Mouse (Mus musculus): ENCODE data around the gene Grin2c. TPM values are rescaled to one million over a fixed set of nuclear protein-coding genes. Genes with fewer than 3 reads are reported as not detected.

Grin2c gene
- polyA plus RNA-seq, 1 experiment from 2014 or later: 0.06 TPM

GRCm38 (mm10) chr11:115208776-115209732 is 58.0 kb downstream of the Grin2c start:
- no peaks in the 10 kb centered on the region for H3K9me3 ChIP-seq
- no peak for ATAC-seq (ENCODE audit: low FRiP score, low read depth)
- no peak overlapping the region for H3K27ac ChIP-seq (replicated peaks)
- no peak overlapping the region for H3K4me2 ChIP-seq (replicated peaks)
- 79% methylated on average over 25 of the region's 25 CpGs for WGBS
- H3K4me3 ChIP-seq: no peak overlapping the region
- H3K36me3 ChIP-seq: peaks cover 41% of the 10 kb centered on the region
- H3K4me1 ChIP-seq: peaks cover 16% of the 10 kb centered on the region; the same call in 1 of the 2 replicates
- H3K27me3 ChIP-seq: no peaks in the 10 kb centered on the region; the same call in 1 of the 2 replicates
- H3K9ac ChIP-seq (replicated peaks): no peak overlapping the region

- no peak overlapping the region for H3K9ac ChIP-seq (replicated peaks)
- H3K9me3 ChIP-seq: no peaks in the 10 kb centered on the region
- H3K27me3 ChIP-seq: no peaks in the 10 kb centered on the region; the same call in 1 of the 2 replicates
- no peak for ATAC-seq (ENCODE audit: low FRiP score, low read depth)
- peaks cover 41% of the 10 kb centered on the region for H3K36me3 ChIP-seq
- H3K4me2 ChIP-seq (replicated peaks): no peak overlapping the region
- H3K27ac ChIP-seq (replicated peaks): no peak overlapping the region
- WGBS: 87% methylated on average over 12 of the region's 12 CpGs
- peaks cover 16% of the 10 kb centered on the region; the same call in 1 of the 2 replicates for H3K4me1 ChIP-seq
- no peak overlapping the region for H3K4me3 ChIP-seq
Observed at GRCm38 (mm10) chr11:115208126-115208525, 58.9 kb downstream of the Grin2c start.

- no peaks in the 10 kb centered on the region for H3K27me3 ChIP-seq
- ATAC-seq (ENCODE audit: low FRiP score, low read depth): no peak
- H3K9me3 ChIP-seq: no peaks in the 10 kb centered on the region
- H3K4me1 ChIP-seq: 0 out of 2 replicates have a peak, but pooled peaks cover 2% of the 10 kb centered on the region
- H3K4me2 ChIP-seq (replicated peaks): no peak overlapping the region
- no peak overlapping the region for H3K4me3 ChIP-seq
- no peak overlapping the region for H3K9ac ChIP-seq (replicated peaks)
- H3K27ac ChIP-seq (replicated peaks): no peak overlapping the region
- 98% methylated on average over 9 of the region's 9 CpGs for WGBS
- peaks cover 51% of the 10 kb centered on the region for H3K36me3 ChIP-seq
Observed at GRCm38 (mm10) chr11:115202756-115203155, 64.3 kb downstream of the Grin2c start.

GRCm38 (mm10) chr11:115202316-115202715 is 64.7 kb downstream of the Grin2c start:
- H3K9ac ChIP-seq (replicated peaks): no peak overlapping the region
- H3K27ac ChIP-seq (replicated peaks): no peak overlapping the region
- no peaks in the 10 kb centered on the region for H3K27me3 ChIP-seq
- peaks cover 53% of the 10 kb centered on the region for H3K36me3 ChIP-seq
- H3K9me3 ChIP-seq: no peaks in the 10 kb centered on the region
- WGBS: 16% methylated on average over 12 of the region's 12 CpGs
- peak; percentile 79; the same call in 1 of the 2 replicates for ATAC-seq (ENCODE audit: low FRiP score, low read depth)
- no peak overlapping the region for H3K4me2 ChIP-seq (replicated peaks)
- H3K4me1 ChIP-seq: 0 out of 2 replicates have a peak, but pooled peaks cover 2% of the 10 kb centered on the region
- no peak overlapping the region for H3K4me3 ChIP-seq

- ATAC-seq (ENCODE audit: low FRiP score, low read depth): no peak
- Histone ChIP-seq H3K9me3 (no peaks in the 10 kb centered on the region), H3K27me3 (no peaks in the 10 kb centered on the region), H3K9ac (replicated peaks) (no peak overlapping the region), H3K36me3 (peaks cover 41% of the 10 kb centered on the region), H3K27ac (replicated peaks) (no peak overlapping the region), H3K4me3 (no peak overlapping the region), H3K4me2 (replicated peaks) (no peak overlapping the region), H3K4me1 (no peaks in the 10 kb centered on the region)
- WGBS: 88% methylated on average over 4 of the region's 4 CpGs
Observed at GRCm38 (mm10) chr11:115200520-115200919, 66.5 kb downstream of the Grin2c start.

Small RNA genes lying within 50 kb of the gene (microRNA-seq; reads per million reads assigned to microRNA genes)
- gene Gm25837: not detected

Other genes with a start within 250 kb of the Grin2c start
- gene Cd300ld4, start 240.2 kb downstream of the Grin2c start, polyA plus RNA-seq (2016; fragmentation: Nextera tagmentation; extraction: Ambion mirVana): not detected in 2 replicates
- not detected in 2 replicates for gene Cd300ld5, start 229.5 kb downstream of the Grin2c start, polyA plus RNA-seq (2016; fragmentation: Nextera tagmentation; extraction: Ambion mirVana)
- gene Cd300ld3, start 218.8 kb downstream of the Grin2c start, polyA plus RNA-seq (2016; fragmentation: Nextera tagmentation; extraction: Ambion mirVana): not detected in 2 replicates
- not detected in 2 replicates for gene Cd300e, start 205.1 kb downstream of the Grin2c start, polyA plus RNA-seq (2016; fragmentation: Nextera tagmentation; extraction: Ambion mirVana)
- 1.5 TPM in 2 replicates for gene Rab37, start 175.8 kb downstream of the Grin2c start, polyA plus RNA-seq (2016; fragmentation: Nextera tagmentation; extraction: Ambion mirVana)
- 0.15 and 0.24 TPM in 2 replicates for gene Cd300lf, start 133.3 kb downstream of the Grin2c start, polyA plus RNA-seq (2016; fragmentation: Nextera tagmentation; extraction: Ambion mirVana)
- gene Slc9a3r1, start 103.9 kb downstream of the Grin2c start, polyA plus RNA-seq (2016; fragmentation: Nextera tagmentation; extraction: Ambion mirVana): 34.3 and 34.6 TPM in 2 replicates
- gene Tmem104, start 79.8 kb downstream of the Grin2c start, polyA plus RNA-seq (2016; fragmentation: Nextera tagmentation; extraction: Ambion mirVana): 7.9 and 9.2 TPM in 2 replicates
- gene Nat9, start 79.4 kb downstream of the Grin2c start, polyA plus RNA-seq (2016; fragmentation: Nextera tagmentation; extraction: Ambion mirVana): 18.5 and 19.2 TPM in 2 replicates
- gene Fdxr, start 9.8 kb upstream of the Grin2c start, polyA plus RNA-seq (2016; fragmentation: Nextera tagmentation; extraction: Ambion mirVana): 15.9 and 18.4 TPM in 2 replicates
- 0.11 and 0.18 TPM in 2 replicates for gene Fads6, start 30.4 kb upstream of the Grin2c start, polyA plus RNA-seq (2016; fragmentation: Nextera tagmentation; extraction: Ambion mirVana)
- gene Otop2, start 39.9 kb upstream of the Grin2c start, polyA plus RNA-seq (2016; fragmentation: Nextera tagmentation; extraction: Ambion mirVana): not detected in 2 replicates
- 0.05 TPM in 1 of 2 replicates, not detected in the other for gene Ush1g, start 54.8 kb upstream of the Grin2c start, polyA plus RNA-seq (2016; fragmentation: Nextera tagmentation; extraction: Ambion mirVana)
- 0.28 and 0.43 TPM in 2 replicates for gene Otop3, start 67.5 kb upstream of the Grin2c start, polyA plus RNA-seq (2016; fragmentation: Nextera tagmentation; extraction: Ambion mirVana)
- gene Hid1, start 100.5 kb upstream of the Grin2c start, polyA plus RNA-seq (2016; fragmentation: Nextera tagmentation; extraction: Ambion mirVana): 32.9 and 38.6 TPM in 2 replicates
- gene Cdr2l, start 114.7 kb upstream of the Grin2c start, polyA plus RNA-seq (2016; fragmentation: Nextera tagmentation; extraction: Ambion mirVana): 32.4 and 36.6 TPM in 2 replicates
- gene Mrpl58, start 136.5 kb upstream of the Grin2c start, polyA plus RNA-seq (2016; fragmentation: Nextera tagmentation; extraction: Ambion mirVana): 234 and 265 TPM in 2 replicates
- 873 and 889 TPM in 2 replicates for gene Atp5h, start 152.7 kb upstream of the Grin2c start, polyA plus RNA-seq (2016; fragmentation: Nextera tagmentation; extraction: Ambion mirVana)
- gene Kctd2, start 152.9 kb upstream of the Grin2c start, polyA plus RNA-seq (2016; fragmentation: Nextera tagmentation; extraction: Ambion mirVana): 32.0 and 40.4 TPM in 2 replicates
- not detected in 2 replicates for gene Trim80, start 173.3 kb upstream of the Grin2c start, polyA plus RNA-seq (2016; fragmentation: Nextera tagmentation; extraction: Ambion mirVana)
- gene Slc16a5, start 195.2 kb upstream of the Grin2c start, polyA plus RNA-seq (2016; fragmentation: Nextera tagmentation; extraction: Ambion mirVana): 0.20 and 0.30 TPM in 2 replicates
- gene Armc7, start 208.4 kb upstream of the Grin2c start, polyA plus RNA-seq (2016; fragmentation: Nextera tagmentation; extraction: Ambion mirVana): 10.3 and 13.1 TPM in 2 replicates
- gene Nt5c, start 224.6 kb upstream of the Grin2c start, polyA plus RNA-seq (2016; fragmentation: Nextera tagmentation; extraction: Ambion mirVana): 81.6 and 83.8 TPM in 2 replicates
- 1,008 and 1,026 TPM in 2 replicates for gene Jpt1, start 247.1 kb upstream of the Grin2c start, polyA plus RNA-seq (2016; fragmentation: Nextera tagmentation; extraction: Ambion mirVana)

Measured in midbrain, embryonic 12.5 days (tissue).